Mouse (Mus musculus) MEL (cell line): Measurements from ENCODE around the gene C77080. TPM values are rescaled to one million over a fixed set of nuclear protein-coding genes. Genes with fewer than 3 reads are reported as not detected.

ENCODE experiments used
- DNase-seq: peaks from one replicate; pipeline ENCODE4 v3.0.0; 2011; ENCODE audit warnings: low read depth, low spot score
- H3K27ac ChIP-seq: 2 replicates; pipeline ENCODE4 v1.5.1; 2012; ENCODE audit warnings: low read depth, mild to moderate bottlenecking, control low read depth, low read length, moderate library complexity; ENCODE audit not compliant: control insufficient read depth
- H3K27me3 ChIP-seq, 2 experiments: fragments of 150-350 bp in 1 of 2; sonication (generic) in 1 of 2; 2 replicates each; pipeline ENCODE4 v1.6.1; 2012; ENCODE audit warnings: low read length in 2 of 2, mild to moderate bottlenecking in 2 of 2, improper control_type of control experiment in 1 of 2, moderate library complexity in 1 of 2; ENCODE audit not compliant: insufficient read depth in 2 of 2, control insufficient read depth in 1 of 2
- H3K36me3 ChIP-seq, 2 experiments: 2 replicates each; pipeline ENCODE4 v1.6.1; 2012 to 2014; ENCODE audit warnings: low read length in 2 of 2, improper control_type of control experiment in 1 of 2, inconsistent platforms in 1 of 2, mild to moderate bottlenecking in 1 of 2; ENCODE audit not compliant: insufficient read depth in 2 of 2, control insufficient read depth in 1 of 2
- H3K4me1 ChIP-seq, 2 experiments: fragments of 150-350 bp in 1 of 2; sonication (generic) in 1 of 2; 2 replicates each; pipeline ENCODE4 v1.6.1; 2012; ENCODE audit warnings: low read length in 2 of 2, improper control_type of control experiment in 1 of 2, mild to moderate bottlenecking in 1 of 2; ENCODE audit not compliant: insufficient read depth in 2 of 2, control insufficient read depth in 1 of 2
- H3K4me3 ChIP-seq, 2 experiments: fragments of 150-350 bp in 1 of 2; sonication (generic) in 1 of 2; 2 replicates each; pipeline ENCODE4 v1.5.1; 2012; ENCODE audit warnings: low read depth in 2 of 2, low read length in 2 of 2, mild to moderate bottlenecking in 2 of 2, moderate library complexity in 2 of 2, control low read depth in 1 of 2, improper control_type of control experiment in 1 of 2; ENCODE audit not compliant: control insufficient read depth in 1 of 2, insufficient read depth in 1 of 2
- H3K79me2 ChIP-seq: 2 replicates; pipeline ENCODE4 v1.6.1; 2012; ENCODE audit warnings: mild to moderate bottlenecking, low read length, moderate library complexity; ENCODE audit not compliant: control insufficient read depth, poor library complexity, insufficient read depth
- H3K9ac ChIP-seq: 2 replicates; pipeline ENCODE4 v1.6.1; 2012; ENCODE audit warnings: low read depth, mild to moderate bottlenecking, control low read depth, low read length, moderate library complexity; ENCODE audit not compliant: control insufficient read depth, poor library complexity, severe bottlenecking
- H3K9me3 ChIP-seq: fragments of 150-350 bp; sonication (generic); replicated peaks from 2 replicates; pipeline ENCODE4 v1.6.1; 2012; ENCODE audit warnings: mild to moderate bottlenecking, low read length, improper control_type of control experiment, moderate library complexity; ENCODE audit not compliant: insufficient read depth
- BHLHE40 ChIP-seq: IDR thresholded peaks from 2 replicates; pipeline ENCODE4 v1.6.1; 2012; ENCODE audit warnings: low read depth, mild to moderate bottlenecking, inconsistent platforms, low read length, improper control_type of control experiment, borderline replicate concordance
- CHD1 ChIP-seq: IDR thresholded peaks from 2 replicates; pipeline ENCODE4 v1.6.1; 2012; ENCODE audit warnings: low read depth, mild to moderate bottlenecking, inconsistent platforms, low read length, improper control_type of control experiment
- CHD2 ChIP-seq: IDR thresholded peaks from 2 replicates; pipeline ENCODE4 v1.6.1; 2011; ENCODE audit warnings: low read length, improper control_type of control experiment
- E2F4 ChIP-seq: IDR thresholded peaks from 2 replicates; pipeline ENCODE4 v1.6.1; 2011; ENCODE audit warnings: low read depth, low read length, improper control_type of control experiment, borderline replicate concordance
- ELF1 ChIP-seq: IDR thresholded peaks from 2 replicates; pipeline ENCODE4 v1.6.1; 2014; ENCODE audit warnings: low read depth, mild to moderate bottlenecking, inconsistent platforms, low read length, improper control_type of control experiment, moderate library complexity
- EP300 ChIP-seq, 2 experiments: IDR thresholded peaks; 2 replicates each; pipeline ENCODE4 v1.6.1; 2011; ENCODE audit warnings: improper control_type of control experiment in 2 of 2, low read length in 2 of 2, low read depth in 1 of 2, mild to moderate bottlenecking in 1 of 2
- GATA1 ChIP-seq: IDR thresholded peaks from 2 replicates; pipeline ENCODE4 v1.6.1; 2011; ENCODE audit warnings: low read depth, low read length, improper control_type of control experiment
- JUND ChIP-seq: IDR thresholded peaks from 2 replicates; pipeline ENCODE4 v1.6.1; 2011; ENCODE audit warnings: low read depth, mild to moderate bottlenecking, improper control_type of control experiment, low read length
- MAFK ChIP-seq: IDR thresholded peaks from 2 replicates; pipeline ENCODE4 v1.6.1; 2011; ENCODE audit warnings: low read depth, mild to moderate bottlenecking, low read length, improper control_type of control experiment, borderline replicate concordance
- MAX ChIP-seq: IDR thresholded peaks from 2 replicates; pipeline ENCODE4 v1.6.1; 2011; ENCODE audit warnings: low read length, improper control_type of control experiment
- MAZ ChIP-seq: IDR thresholded peaks from 2 replicates; pipeline ENCODE4 v1.6.1; 2012; ENCODE audit warnings: low read depth, mild to moderate bottlenecking, inconsistent platforms, low read length, improper control_type of control experiment
- MEF2A ChIP-seq: IDR thresholded peaks from 2 replicates; pipeline ENCODE4 v1.6.1; 2014; ENCODE audit warnings: low read depth, mild to moderate bottlenecking, inconsistent platforms, low read length, improper control_type of control experiment; ENCODE audit not compliant: poor library complexity, insufficient replicate concordance, severe bottlenecking; ENCODE audit errors: extremely low read depth
- POLR2A ChIP-seq, 2 experiments: IDR thresholded peaks; 2 replicates each; pipeline ENCODE4 v1.6.1; 2011 to 2012; ENCODE audit warnings: low read length in 2 of 2, mild to moderate bottlenecking in 2 of 2, control low read depth in 1 of 2, improper control_type of control experiment in 1 of 2, low read depth in 1 of 2, moderate library complexity in 1 of 2; ENCODE audit not compliant: control insufficient read depth in 1 of 2, insufficient read depth in 1 of 2, poor library complexity in 1 of 2
- POLR2AphosphoS2 ChIP-seq: IDR thresholded peaks from 2 replicates; pipeline ENCODE4 v1.6.1; 2011; ENCODE audit warnings: low read length, improper control_type of control experiment
- RAD21 ChIP-seq: IDR thresholded peaks from 2 replicates; pipeline ENCODE4 v1.6.1; 2011; ENCODE audit warnings: mild to moderate bottlenecking, low read depth, low read length, improper control_type of control experiment
- SIN3A ChIP-seq: IDR thresholded peaks from 2 replicates; pipeline ENCODE4 v1.6.1; 2012; ENCODE audit warnings: low read length, improper control_type of control experiment, inconsistent platforms
- SMC3 ChIP-seq: IDR thresholded peaks from 2 replicates; pipeline ENCODE4 v1.6.1; 2011; ENCODE audit warnings: low read depth, low read length, improper control_type of control experiment
- TAL1 ChIP-seq: IDR thresholded peaks from 2 replicates; pipeline ENCODE4 v1.6.1; 2012; ENCODE audit warnings: mild to moderate bottlenecking, inconsistent platforms, low read length, moderate library complexity, mixed read lengths
- TBP ChIP-seq: IDR thresholded peaks from 2 replicates; pipeline ENCODE4 v1.8.0; 2011; ENCODE audit warnings: low read depth, low read length, improper control_type of control experiment
- TCF12 ChIP-seq: IDR thresholded peaks from 2 replicates; pipeline ENCODE4 v1.6.1; 2014; ENCODE audit warnings: low read depth, mild to moderate bottlenecking, inconsistent platforms, low read length, improper control_type of control experiment, moderate library complexity
- USF1 ChIP-seq: IDR thresholded peaks from 2 replicates; pipeline ENCODE4 v1.6.1; 2014; ENCODE audit warnings: low read depth, mild to moderate bottlenecking, inconsistent platforms, low read length, improper control_type of control experiment, moderate library complexity
- USF2 ChIP-seq, 2 experiments: IDR thresholded peaks; 2 replicates each; pipeline ENCODE4 v1.6.1; 2011 to 2012; ENCODE audit warnings: improper control_type of control experiment in 2 of 2, low read length in 2 of 2, borderline replicate concordance in 1 of 2, inconsistent platforms in 1 of 2, low read depth in 1 of 2, mild to moderate bottlenecking in 1 of 2; ENCODE audit not compliant: insufficient read depth in 1 of 2
- ZC3H11A ChIP-seq: IDR thresholded peaks from 2 replicates; pipeline ENCODE4 v1.6.1; 2012; ENCODE audit warnings: low read depth, mild to moderate bottlenecking, inconsistent platforms, low read length, improper control_type of control experiment
- ZNF384 ChIP-seq: IDR thresholded peaks from 2 replicates; pipeline ENCODE4 v1.6.1; 2012; ENCODE audit warnings: low read depth, mild to moderate bottlenecking, inconsistent platforms, low read length, improper control_type of control experiment
- polyA plus RNA-seq, 2 experiments: library from polyadenylated mRNA; stranded (reverse) in 1 of 2; unstranded in 1 of 2; fragments of >175 nt in 1 of 2; fragments of >200 nt in 1 of 2; gene quantifications; 2 replicates each; pipeline versions ENCODE4 v1.2.1 to v1.2.4; 2012; ENCODE audit warnings: low replicate concordance in 2 of 2, low read depth in 1 of 2; ENCODE audit not compliant: insufficient read length in 2 of 2, insufficient read depth in 1 of 2, missing spikeins in 1 of 2
- total RNA-seq: library from RNA; depleted of rRNA; stranded (reverse); fragments of 300-350 nt; gene quantifications from 2 replicates; pipeline ENCODE4 v1.2.3, GENCODE M21; 2012

C77080 gene
- total and polyA plus RNA-seq, 3 experiments = 0.92 to 6.9 TPM; not detected in 1

DNA sequence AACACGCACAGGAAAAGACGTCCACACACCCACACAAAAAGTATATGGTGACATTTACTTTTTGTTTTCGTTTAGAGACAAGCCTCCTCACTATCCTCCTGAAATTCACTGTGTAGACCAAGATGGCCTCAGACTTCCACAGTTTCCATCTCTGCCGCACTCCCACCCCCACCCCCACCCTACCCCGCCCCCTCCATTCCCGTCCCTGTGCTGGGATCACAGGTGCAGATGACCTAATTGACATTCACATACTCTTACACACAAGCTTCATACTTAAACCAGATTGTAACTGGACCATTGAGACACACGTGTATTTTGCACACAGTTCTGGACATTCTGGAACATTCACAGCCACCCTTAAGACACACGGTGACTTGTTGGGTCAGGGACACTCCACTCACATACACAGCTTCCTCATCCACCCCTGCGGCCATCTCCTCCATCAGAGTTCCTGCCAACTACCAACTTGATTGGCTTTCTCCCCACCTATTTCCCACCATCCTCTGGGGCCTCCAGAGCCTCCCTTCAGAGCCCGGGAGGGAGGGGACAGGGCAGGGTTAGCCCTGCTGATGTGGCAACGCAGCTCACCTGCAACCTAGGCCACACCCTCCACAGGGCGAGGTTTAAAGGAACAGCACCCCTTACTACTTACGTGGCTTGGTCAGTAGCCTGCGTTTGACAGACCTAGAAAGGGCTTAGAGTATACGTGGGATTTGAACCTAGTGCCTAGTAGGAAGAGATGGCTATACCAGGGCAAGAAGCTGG, 11.0 kb upstream of the C77080 start (continued):
- TF ChIP-seq SIN3A = no peak; the same call in 1 of the 2 replicates
- no peak for TF ChIP-seq CHD1
- TF ChIP-seq MAFK = no peak
- no peak for TF ChIP-seq JUND
- TF ChIP-seq, all 39 proteins: peak for 12

GRCm38 (mm10) chr4:129268698-129269097, 7.5 kb upstream of the C77080 start:
- Histone ChIP-seq H3K4me3 (no peak overlapping the region), H3K9me3 (no peaks in the 10 kb centered on the region), H3K27ac (no peak overlapping the region), H3K27me3 (no peaks in the 10 kb centered on the region), H3K36me3 (no peaks in the 10 kb centered on the region), H3K79me2 (no peaks in the 10 kb centered on the region), H3K9ac (no peak overlapping the region), H3K4me1 (peaks cover under 1 to 18% of the 10 kb centered on the region in 2 experiments; a peak in 3 of 4 replicates)
- TF ChIP-seq SIN3A (no peak), TAL1 (no peak), BHLHE40 (no peak), USF1 (no peak), MAX (no peak), TCF12 (no peak), ELF1 (no peak), ZNF384 (no peak)
- no peak for DNase-seq

GRCm38 (mm10) chr4:129266821-129267220, 5.6 kb upstream of the C77080 start:
- no peak for DNase-seq
- no peaks in the 10 kb centered on the region for H3K27me3 ChIP-seq
- H3K9ac ChIP-seq = no peak overlapping the region
- H3K4me3 ChIP-seq = no peak overlapping the region
- H3K79me2 ChIP-seq = no peaks in the 10 kb centered on the region
- TF ChIP-seq POLR2A (IDR thresholded peaks at IDR 0.05; ENCODE audit: control insufficient read depth in 1 of 2, insufficient read depth in 1 of 2, low read depth in 1 of 2, low read length in 2 of 2, poor library complexity in 1 of 2) (no peak), E2F4 (no peak), JUND (no peak), EP300 (IDR thresholded peaks at IDR 0.05; ENCODE audit: low read depth in 1 of 2, low read length in 2 of 2) (no peak), MEF2A (no peak), SIN3A (no peak), MAZ (no peak), CHD2 (no peak), RAD21 (no peak), POLR2AphosphoS2 (no peak), GATA1 (no peak), ZC3H11A (no peak), TBP (no peak), SMC3 (no peak), USF2 (IDR thresholded peaks at IDR 0.05; ENCODE audit: borderline replicate concordance in 1 of 2, insufficient read depth in 1 of 2, low read depth in 1 of 2, low read length in 2 of 2) (no peak), USF1 (no peak), BHLHE40 (no peak)
- H3K27ac ChIP-seq = no peak overlapping the region
- H3K36me3 ChIP-seq = peaks cover 0 to 5% of the 10 kb centered on the region in 2 experiments; a peak in 2 of 4 replicates
- H3K4me1 ChIP-seq = peaks cover 5 to 20% of the 10 kb centered on the region in 2 experiments; a peak in 3 of 4 replicates
- no peaks in the 10 kb centered on the region for H3K9me3 ChIP-seq
